Mouse (Mus musculus) erythroid progenitor cell, adult 5-6 weeks (primary cell): ENCODE measurements around the gene Sept12. TPM values are rescaled to one million over a fixed set of nuclear protein-coding genes. Genes with fewer than 3 reads are reported as not detected.
A peak's percentile ranks its signal among the peaks of the same experiment; 100 is the strongest.

Experiments
- ATAC-seq: replicated peaks from 2 replicates; pipeline ENCODE4 v1.8.0; 2016; ENCODE audit warnings: moderate number of reproducible peaks, mild to moderate bottlenecking, moderate TSS enrichment, inconsistent platforms; ENCODE audit not compliant: poor library complexity, low FRiP score, severe bottlenecking
- total RNA-seq, 2 experiments: library from RNA; stranded (forward) in 1 of 2; stranded (reverse) in 1 of 2; fragments of 150-400 nt in 1 of 2; fragments of 186-747, 209-891 nt in 1 of 2; gene quantifications; 2 replicates each; pipeline versions ENCODE4 v1.2.3 to v1.2.4; 2015 to 2017; ENCODE audit warnings: low replicate concordance in 2 of 2

Sept12 gene
- total RNA-seq, 2 experiments from 2014 or later = not detected

DNA sequence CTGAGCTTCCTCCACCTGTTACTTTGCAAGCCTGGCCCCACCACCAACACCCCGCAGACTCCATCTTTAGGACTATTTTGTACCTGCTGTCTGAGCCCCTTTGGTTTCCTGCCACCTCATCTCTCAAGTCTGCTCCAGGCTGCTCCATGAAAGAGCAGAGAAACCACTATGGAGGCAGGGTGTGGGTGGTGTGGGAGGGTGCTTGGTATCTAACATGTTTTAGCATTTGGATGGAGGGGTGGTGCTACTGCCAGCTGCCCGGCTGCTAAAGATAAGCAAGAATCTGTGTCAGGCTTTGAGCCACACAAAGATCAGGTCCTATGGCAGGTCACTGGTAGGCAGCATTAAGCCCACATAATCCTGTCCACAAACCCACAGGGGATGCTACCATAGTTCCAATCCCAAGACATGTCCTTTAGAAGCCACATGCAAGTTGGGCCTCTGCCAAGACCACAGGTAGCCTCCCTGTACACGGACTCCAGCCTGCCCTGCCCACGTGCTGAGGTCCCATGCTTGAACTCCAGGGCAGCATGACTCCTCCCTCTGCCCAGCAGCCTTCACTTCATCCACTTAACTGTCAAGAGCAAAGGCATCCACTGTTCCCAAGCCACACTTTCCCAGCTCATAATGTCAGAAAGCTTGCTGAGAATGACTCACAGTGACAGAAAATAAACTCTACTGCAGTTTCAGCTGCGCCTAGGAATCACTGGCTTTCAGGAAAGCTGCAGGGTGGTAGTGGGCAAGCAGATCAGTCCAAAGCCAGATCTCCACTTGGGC lies 19.2 kb downstream of the Sept12 start:
- ATAC-seq = no peak

DNA sequence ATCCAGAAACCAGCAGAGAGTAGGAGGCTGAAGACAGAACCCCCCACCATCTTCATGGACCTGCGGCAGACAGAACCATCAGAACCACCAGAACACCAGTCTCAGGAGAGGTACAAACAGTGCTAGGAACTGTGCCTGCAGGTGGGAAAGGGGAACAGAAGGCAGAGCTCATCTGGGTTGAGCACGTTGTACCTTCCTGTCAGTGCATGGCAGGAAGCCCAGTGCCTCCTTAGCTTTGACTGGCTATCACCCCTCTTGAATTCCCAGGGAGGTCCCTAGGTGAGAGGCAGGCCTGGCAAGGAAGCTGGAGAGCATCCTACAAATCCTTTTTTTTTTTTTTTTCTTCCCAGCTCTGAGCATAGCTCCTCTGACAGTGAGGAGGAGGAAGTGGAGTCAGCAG lies 21.5 kb downstream of the Sept12 start:
- ATAC-seq = no peak

DNA sequence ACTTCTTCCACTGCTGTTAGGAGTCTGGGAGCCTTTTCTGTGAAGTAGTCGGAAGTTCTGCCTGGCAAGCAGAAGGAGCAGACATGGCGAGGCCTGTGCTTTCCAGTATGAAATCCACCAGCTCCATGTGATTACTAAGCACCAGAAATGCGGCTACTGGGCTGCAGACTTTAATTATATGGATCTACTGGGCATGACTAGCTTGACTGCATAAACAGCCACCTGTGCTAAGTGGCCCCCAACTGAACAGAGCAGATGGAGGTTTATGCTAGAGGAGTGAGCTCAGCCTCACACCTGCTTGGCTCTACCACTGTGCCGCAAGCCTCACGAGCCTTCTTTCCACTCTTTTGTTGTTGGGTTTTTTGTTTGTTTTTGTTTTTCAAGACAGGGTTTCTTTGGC lies 23.1 kb downstream of the Sept12 start:
- ATAC-seq = no peak

DNA sequence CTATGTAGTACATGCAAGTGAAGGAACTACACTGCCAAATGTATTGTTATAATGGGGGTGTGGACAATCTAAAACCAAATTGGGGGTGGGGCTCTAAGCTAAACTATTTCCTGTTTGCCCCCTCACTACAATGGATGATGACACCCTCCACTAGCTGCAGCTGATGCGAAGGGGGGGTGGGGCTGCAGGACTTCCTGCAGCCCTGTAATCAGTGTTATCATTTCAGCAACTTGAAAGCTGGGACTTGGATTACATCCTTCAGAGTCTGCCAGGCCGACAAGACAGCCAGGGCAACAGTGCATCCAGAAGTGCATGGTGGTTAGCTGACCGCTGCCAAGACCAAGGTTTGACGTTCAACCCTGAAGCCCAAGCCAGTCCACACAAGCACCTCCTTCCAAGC lies 26.0 kb downstream of the Sept12 start:
- ATAC-seq = no peak

DNA sequence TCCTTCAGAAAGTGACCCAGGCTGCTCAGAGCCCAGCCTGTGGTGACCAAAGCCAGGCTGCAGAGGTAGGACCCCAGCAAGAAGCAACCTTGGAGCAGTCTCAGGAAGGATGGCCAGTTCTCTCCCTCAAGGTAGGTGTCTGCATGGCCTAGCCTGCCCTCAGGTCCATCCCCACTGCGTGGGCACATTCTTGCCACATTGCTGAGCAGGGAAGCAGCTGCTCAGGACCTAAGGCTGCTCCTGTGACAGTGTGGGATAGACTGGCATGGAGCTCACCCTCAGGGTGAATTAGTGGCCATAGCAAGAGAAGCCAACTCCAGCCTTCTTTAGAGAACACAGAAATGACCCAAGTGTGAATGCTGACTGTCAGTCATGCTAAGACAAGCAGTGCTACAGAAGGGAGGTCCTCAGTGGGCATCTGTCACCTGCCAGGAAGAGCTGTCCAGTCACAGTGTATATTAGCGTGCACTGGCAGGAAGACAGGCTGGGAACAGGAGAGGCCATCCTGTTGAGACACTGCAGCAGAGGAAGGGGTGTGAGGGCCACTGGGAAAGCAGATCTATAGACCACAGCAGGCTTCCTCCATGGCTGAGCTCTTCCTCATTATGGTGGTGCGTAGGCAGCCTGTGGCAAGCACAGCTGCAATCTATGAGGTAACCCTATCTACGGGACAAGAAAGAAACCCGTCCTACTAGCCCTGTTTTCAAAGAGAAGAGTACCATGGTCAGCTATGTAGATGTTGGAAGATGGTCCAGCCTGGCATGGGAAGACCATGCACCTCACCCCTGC lies 28.4 kb downstream of the Sept12 start:
- no peak for ATAC-seq

DNA sequence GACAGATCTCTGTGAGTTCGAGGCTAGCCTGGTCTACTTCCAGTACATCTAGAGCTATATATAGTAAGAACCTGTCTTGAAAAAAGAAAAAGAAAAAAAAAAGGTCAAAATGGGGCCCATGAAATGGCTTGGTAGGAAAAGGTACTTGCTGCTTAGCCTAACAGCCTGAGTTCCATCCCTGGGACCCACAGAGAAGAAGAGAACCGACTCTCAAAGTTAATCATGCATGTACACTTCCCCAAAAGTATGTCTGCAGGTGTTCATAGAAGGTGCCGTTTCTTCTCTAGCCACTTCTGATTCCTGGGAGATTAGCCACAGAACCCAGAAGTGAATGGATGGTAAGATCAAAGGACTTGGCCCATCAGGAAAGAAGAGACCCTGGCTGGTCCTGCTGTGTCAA lies 29.2 kb downstream of the Sept12 start:
- no peak for ATAC-seq

DNA sequence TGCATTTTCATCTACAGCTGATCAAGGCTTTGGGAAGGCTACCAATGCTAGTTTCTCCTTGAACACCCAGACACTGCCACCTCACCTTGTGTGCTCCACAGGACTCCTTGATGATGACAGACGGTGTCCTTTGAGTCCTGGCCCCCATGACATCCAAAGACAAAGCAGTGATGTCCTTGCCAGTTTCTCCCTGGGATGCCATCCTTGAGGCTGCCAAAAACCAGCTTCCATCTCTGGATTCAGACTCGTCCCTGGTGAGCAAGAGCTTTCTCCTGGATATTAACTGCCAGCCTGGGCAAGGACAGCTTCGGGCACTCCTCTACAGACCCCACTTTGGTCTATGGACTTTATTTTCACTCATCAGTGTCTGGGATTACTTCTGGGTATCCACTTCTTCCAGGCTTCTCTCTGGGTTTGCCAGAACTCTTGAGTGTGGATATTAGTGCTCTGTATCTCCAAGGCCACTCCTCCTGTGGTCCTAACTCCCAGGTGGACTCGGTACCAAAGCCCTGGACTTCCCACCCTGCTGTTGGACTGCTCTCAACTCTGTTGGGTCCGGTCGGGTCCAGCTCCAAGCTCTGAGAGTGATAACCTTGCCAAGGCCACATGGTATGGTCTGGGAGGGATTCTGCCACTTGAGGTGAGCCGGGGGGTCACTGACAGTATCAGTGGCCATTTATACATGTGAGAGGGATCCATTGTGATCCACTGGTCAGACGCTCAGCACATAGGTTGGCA lies 32.1 kb downstream of the Sept12 start:
- no peak for ATAC-seq

DNA sequence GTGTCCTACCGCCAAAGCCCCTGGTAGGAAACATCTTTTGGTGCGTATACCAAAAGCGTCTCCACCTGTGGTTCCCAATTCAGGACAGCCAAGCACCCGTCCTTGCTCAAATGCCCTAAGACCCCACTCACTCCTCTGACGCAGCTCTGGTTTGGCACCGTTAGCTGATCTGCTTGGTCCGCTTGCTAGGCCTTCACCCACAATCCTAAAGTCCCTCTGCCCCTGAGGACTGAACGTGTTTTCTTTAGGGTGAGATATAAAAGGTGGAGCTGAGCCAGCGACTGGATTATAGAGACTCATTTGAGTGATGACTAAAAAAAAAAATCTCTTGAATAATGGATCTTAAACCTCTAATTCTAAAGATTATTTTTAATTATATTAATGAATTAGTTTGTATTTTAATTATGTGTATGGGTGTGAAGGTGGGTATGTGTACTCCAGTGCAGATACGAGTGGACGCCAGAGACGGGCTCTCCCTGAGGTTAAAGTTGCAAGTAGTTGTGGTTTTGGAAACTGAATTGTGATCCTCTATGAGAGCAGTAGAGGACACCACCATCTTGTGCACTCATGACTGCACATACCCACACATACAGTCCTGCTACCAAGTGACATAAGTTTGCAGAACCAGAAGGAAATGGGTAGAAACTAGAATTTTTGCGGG lies 32.8 kb downstream of the Sept12 start:
- ATAC-seq = peak; percentile 17

DNA sequence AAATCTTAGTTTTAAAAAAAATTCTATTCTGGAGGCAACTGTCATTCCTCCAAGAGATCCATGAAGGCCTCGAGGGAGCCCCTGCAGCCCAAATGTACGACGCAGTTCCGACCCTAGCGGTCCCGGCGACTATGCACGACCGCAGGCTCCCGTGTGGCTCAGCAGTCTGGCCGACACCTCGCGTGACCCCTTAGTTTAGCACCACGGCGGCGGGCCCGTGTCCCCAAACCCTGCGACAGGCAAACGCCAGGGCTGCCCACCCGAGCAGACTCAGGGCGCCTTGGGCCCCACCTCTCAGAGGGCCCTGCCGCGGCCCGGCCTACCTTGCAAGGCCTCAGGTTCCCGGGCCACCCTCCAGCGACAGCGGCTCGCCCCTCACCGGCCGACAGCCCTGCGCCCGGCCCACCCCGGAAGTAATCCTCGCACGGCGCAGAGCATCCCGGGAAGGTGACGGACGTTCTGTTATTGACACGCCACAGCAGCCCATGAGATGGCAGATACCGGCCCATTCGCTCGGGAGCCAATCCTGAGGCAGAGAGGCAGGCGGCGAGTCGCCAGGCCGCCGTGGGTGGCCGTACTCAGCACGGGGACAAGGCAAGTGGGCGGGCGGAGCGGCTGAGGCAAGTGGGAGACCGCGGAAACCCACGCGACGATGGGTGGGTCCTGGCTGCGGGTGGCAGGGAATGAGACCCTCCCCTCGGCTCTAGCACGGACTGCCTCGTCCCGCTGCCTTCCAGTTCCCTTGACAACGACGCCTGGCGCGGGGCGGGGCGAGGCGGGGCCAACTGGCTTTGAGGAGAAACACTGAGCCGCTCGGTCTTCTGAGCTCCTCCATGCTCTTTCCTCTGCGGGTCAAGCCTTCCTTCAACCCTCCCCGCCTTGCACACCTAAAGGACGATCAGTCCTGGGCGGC lies 33.6 kb downstream of the Sept12 start, which contains the start of gene Anks3:
Anks3 (minus strand) TSS at position 409 of the 913 bp plus-strand sequence.
- peak; percentile 95 for ATAC-seq

DNA sequence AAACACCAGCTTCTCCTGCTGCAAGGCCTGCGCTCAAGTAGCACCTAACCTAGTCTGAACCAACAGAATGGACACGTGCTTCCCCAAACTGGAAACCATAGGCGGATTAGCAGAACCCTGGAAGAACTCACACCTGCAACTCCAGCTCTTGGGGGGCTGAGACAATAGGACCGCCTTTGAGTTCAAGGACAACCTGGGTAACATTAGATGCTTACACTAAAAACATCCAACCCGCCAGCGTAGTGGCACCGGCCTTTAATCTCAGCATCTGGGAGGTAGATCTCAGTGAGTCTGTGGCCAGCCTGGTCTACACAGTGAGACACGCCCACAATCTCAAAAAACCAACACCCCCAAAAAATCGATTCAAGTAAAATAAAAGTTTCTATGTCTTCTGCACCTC lies 34.3 kb downstream of the Sept12 start:
- no peak for ATAC-seq

DNA sequence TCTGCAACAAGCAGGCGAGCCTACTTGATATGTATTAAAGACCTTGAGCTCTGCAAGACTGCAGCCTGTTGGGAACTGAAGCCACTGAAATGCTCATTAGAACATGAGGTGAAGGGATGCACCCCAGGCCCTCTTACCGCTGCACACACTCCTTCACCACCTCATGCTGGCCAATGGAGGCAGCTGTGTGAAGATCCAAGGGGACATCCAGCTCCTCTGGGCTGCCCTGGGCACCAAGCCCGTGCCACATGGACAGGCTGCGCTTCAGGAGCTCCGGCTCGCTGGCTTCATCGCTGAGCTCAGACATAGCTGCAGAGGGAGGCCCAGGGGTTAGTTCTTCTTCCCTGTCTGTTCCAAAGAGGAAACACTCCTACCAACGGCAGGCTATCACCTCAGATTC lies 37.4 kb downstream of the Sept12 start:
- no peak for ATAC-seq

DNA sequence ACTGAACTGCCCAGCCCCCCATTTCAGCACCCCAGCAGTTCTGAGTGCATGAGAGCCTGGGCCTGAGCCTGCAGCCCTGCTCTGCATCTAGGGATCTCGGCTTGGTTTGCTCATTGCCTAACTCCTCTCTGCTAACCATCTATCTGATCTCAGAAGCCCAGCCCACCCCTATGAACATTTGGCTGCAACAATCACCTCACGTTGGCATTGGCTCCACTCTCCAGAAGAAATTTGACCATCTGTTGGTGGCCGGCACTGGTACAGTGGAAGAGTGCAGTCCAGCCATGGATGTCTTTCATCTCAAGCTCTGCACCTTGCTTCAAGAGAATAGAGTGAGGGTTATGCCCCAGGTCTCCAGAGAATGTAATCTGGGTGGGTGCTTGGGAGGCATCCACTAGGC lies 40.2 kb downstream of the Sept12 start:
- no peak for ATAC-seq

DNA sequence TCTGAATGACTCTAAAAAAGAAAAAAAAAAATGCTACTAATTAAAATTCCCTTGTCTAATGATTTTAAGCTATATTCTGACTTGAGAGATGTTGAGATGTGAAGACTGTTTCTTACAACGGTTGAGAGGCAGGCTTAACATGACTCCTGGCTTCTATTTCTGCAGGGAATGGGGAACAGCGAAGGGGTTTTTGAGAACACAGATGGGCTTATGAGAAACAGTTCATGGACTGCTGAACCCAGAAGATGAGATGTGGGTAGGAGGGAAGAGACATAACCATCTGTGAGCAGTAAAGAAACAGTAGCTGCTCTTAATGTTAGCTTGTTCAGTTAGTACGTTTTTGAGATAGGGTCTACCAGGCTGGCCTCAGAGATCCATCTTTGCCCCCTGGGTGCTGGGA lies 41.0 kb downstream of the Sept12 start:
- ATAC-seq = no peak

DNA sequence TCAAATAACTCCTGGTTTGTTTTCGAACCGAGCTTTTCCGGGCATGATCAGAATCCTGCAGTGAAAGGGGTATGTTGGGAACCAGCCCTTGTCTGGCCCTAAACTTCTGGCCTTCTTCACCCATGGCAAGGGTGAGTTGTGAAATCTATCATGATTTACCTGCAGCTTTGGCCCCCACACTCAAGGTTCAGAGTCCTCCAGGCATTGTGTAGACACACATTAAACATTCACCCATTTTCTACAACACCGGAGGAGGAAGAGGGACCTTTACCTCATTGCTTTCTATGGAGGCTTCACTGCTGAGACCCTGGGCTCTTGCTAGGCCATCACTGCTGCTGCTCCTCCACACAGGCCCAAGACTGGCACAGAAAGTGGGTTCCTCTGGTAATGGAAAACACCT lies 50.3 kb downstream of the Sept12 start:
- ATAC-seq = no peak

DNA sequence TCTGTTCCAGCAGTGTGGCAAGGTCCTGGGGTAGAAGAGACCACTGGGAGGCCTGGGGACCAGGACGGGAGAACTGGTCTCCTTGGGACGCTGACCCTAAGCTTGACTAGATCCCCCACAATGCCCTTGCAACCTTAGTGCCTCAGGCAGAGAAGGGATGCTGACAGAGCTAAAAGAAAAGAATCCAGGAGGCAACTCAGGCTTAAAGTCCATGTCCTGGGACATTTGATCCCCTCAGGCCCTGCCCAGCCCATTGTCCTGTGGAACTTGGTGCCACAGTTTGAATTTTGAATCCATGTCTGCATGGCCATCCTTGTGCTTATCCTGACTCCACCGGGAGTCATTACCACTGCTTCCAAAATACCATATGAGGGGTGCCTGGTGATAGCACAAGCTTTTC lies 51.5 kb downstream of the Sept12 start:
- ATAC-seq = no peak

DNA sequence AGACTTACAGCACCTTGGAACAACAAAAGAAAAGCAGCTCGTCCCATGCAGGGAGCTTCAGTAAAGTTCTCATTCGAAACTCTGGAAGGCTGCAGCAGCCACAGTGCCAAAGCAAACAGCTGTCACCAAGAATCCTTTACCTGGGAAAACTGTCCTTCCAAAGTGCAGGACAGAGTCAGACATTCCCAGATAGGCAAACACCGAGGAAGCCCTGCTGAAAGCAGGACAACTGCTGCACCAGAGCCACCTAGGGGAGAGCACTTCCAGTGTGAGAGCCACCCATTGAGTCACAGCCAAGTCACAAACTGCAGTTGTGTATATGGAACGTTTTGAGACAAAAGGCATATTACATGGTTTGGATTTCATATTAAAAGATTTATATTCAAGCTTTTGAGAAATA lies 52.2 kb downstream of the Sept12 start:
- ATAC-seq = no peak

DNA sequence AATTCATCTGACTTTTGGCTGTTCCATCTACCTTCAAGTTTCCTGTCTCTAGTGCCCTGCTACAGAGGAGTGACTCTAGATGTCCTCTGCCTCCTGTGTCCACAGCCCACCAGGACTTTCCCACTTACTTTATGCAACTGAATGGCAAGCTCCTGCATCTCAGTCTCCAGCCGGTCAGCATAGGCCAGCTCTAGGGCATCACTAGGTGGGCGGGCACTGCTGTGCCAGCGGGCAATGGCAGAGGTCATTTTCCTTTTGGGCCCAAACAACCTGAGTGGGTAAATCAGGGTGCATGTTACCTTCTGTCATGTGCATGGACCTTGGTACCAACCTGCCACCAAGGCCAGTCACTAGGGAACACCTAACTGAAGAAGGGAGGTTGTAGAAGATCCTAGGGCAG lies 54.2 kb downstream of the Sept12 start:
- ATAC-seq = no peak

DNA sequence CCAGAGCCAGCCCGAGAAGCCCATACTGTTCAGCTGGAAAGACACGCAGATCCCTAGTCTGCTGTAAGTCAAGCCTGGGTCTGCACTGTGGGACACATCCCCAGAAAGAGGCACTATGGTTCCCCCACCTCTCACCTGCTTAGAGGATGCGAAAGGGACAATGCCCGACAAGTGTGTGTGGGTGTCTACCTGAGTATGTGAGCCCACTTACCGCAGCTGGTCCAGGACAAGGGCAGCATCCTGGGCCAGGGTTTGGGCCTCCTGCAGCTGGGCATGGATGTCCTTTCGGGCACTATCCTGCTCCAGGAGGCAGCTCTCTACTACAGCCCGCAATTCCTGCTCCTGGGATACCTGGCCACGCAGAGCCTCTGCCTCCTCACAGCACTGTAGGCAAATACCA lies 54.8 kb downstream of the Sept12 start:
- ATAC-seq = no peak

DNA sequence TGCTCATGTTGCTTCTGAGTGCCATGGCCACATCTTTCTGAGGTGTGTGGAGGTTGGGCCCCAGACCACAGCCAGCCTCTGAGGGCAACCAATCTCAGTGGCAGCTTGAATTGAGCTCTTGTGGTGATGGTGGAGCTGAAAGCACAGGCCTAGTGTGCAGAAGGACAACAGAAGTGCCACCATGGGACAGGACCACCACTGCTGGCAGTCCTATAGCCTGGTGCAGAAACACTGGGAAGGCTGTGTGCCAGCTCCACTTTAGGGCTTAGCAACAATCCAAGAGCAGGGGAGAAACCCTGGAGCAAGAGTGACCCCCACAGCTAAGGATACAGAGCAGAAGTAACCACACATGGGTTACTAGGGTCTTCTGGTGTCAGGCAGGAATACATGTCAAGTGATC lies 56.6 kb downstream of the Sept12 start:
- ATAC-seq = no peak
